Mouse (Mus musculus) spleen, postnatal 14 days (tissue): Measurements from ENCODE around the gene H2-DMb2.
"Not testable (repeated sequence)": the region's sequence is repeated elsewhere in the genome, so short reads cannot be mapped to it uniquely, and the experiment has no call there.

Source experiments
- DNase-seq, 2 experiments: peaks; one replicate each; pipeline ENCODE4 v3.0.0; 2021 to 2022; ENCODE audit warnings: low spot score in 2 of 2

The H2-DMb2 gene

DNA sequence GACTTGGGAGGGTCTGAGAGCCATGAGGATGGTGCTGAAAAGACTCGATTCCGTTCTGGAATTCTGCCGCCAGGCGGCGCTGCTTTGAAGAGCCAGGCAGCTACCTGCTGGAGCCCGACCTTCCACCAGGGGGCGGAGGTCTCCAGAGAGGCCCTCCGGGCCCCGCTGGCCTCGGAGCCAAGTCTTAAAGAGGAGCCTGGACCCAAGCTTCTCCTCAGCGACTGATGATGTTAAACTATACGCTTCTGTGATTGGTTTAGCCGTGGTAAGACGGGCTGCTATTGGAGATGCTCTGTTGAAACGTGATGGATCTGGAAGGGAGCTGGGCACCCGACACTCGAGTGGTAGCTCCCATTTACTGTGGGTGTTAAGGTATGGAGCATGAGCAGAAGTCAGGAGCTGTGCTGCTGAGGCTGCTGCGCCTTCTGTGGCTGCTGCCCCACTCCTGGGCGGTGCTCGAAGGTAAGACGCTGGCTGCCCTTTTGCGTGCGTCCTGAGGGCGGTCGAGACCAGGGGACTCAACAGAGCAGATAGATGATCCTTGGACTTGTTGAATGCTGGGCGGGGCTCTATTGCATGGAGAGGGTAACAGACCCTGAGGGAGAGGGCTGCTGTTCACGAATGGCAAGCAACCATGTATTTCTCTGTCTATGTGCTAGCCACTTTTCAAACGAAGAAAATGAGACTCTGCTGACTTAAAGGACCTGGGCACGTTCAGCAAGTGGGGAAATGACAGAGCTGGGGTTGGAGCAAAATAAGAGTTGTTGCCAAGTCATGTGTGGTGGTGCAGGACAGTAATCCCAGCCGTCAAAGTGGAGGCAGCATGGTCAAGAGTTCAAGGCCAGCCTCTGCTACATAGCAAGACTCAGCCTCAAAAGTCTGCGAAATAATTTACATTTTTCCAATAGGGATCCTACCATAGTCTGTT, 7.5 kb upstream of the H2-DMb2 start:
- DNase-seq, result peak; percentile 95 to 99

DNA sequence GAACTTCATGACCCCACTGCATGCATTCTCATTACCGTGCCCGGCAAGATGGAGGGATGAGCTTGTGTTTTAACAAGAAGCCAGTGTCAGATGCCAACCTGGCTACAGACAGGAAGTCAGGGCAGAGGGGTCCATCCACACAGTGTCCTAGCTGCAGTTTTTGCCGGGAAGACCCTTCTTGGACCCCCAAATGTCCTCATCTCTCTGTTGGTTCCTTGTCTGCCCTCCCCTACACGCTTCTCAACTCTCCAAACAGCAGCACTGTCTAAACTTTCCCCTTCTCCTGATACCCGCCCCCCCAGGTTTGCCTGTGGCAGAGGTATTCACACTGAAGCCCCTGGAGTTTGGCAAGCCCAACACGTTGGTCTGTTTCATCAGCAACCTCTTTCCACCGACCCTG, 5.5 kb upstream of the H2-DMb2 start:
- DNase-seq, result no peak

DNA sequence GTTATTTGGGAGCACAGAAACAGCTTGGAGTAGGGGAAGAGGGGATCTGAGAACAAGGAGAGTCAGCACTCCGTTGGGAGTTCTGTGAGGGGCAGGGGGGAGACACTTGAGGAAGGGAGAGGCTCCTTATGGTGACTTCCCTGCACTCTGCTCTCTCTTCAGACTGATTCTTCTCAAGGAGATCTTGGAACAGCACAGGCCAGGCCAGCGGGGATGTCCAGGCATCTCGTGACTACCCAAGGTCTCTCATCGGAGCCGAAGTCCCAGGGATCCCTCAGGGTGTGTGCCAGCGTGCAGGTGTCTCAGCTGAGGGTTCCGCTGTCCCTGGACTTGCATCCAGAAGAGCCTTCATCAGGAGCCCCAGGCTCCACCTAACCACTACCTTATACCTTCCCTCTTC, 4.5 kb upstream of the H2-DMb2 start:
- no peak for DNase-seq

DNA sequence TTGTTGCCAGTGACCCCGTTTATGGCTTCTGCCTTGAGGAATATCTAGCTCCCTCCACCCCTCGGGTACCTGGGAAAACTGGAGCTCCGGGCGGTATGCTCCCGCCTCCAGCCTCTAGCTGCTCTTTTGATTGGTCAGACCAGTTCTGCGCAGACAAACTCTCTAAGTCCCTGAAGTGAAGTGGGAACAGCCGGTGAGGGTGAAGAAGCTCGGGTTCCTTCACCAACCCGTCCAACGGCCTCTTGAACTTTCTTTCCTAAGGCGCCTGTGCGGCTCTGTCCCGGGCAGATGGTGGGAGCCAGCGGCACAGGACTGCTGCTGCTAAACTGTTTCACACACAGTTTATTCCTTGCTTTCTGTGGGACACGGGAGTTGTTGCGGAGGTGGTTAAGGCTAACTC, 3.7 kb upstream of the H2-DMb2 start:
- DNase-seq, result no peak

DNA sequence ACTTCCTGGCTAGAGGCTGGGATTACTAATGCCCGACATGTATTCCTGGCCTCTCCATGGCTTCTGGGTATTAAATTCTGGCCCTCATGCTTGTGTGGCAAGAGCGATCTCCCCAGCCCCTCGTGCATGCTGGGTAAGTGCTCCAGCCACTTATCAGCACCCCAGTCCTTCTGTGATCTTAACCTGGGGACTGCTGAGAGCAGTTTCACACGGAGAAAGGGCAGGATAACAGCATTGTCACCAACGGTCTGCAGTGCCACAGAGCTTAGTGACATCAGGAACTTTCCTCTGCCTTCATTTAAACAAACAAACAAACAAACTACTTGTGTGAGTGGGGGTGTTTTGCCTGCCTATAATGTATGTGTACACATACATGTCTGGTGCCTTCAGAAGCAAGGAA, 2.9 kb upstream of the H2-DMb2 start:
- no peak for DNase-seq

DNA sequence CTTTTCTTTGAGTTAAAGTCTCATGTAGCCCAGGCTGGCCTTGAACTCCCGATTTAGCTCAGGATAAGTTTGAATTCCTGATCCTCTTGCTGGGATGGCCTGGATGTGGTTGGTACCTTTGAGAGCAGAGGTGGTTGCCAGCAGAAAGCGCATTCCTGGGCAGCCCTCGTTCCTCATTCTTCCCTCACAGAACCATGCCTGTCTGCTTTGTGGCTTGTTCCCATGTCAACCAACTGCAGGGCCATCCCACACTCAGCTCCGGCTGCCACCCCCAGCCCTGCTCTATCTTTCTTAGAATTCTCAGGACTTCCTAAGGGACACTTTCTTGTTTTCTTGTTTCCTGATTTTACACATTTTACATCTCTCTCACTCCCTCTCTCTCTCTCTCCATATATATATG, 1.7 kb upstream of the H2-DMb2 start:
- no peak for DNase-seq

DNA sequence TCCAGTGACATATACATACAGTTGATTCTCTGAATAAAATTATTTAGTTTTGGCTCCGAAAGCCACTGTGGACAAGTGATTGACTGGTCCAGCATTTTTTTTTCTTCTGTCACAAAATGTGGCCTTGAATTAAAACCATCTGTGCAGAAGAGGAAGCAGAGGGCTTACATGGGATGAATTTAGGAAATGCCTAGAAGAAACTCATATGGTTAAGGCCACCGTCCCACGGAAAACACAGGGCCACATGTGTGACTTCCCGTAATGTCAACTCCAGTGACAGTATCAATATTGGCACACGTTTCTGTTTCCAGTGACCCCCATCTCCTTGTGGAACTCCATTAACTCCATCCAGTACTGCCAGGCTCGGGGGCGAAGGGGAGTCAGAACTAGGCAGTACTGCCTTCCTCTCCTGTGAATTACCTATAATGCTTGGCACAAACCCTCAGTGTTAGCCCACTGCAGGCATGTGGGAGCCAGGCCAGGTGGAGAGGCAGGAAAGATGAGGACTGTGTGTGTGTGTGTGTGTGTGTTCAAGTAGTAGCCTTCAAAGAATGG, 574 bp upstream of the H2-DMb2 start:
- no peak for DNase-seq

DNA sequence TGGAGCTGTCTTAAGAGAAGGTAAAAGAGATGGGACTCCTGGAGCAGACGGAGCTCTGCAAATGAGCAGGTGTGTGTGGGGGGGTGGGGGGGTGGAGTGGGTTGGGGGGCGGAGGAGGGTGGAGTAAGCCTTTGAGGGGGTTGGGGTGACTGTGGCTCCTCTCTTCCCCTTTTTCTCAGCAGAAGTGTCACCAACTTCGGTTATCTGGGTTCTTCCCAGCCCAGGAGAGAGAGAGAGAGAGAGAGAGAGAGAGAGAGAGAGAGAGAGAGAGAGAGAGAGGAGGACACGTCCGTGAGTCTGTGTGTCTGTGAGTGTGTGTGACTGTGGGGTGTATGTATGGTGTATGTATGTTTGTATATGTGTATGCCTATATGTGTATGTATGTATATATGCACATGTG, 354 bp downstream of the H2-DMb2 start:
- DNase-seq, result no peak

DNA sequence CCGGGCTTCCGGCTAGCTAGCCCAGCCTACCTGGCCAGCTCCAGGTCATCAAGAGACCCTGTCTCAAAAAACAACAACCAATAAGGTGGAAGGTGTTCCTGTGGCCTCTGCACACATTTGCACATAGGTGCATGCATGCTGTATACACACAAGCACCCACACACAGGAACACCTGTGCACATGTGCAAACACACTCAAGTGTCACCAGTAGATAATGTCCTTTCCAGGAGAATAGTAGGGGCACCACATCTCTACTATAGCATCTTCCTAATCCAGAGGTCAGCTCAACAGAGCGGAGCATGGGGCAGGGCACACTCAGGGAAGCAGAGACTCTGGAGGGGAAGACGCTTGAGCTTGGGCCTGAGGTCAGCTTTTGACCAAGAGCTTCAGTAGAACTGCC, 1.1 kb downstream of the H2-DMb2 start:
- not testable (repeated sequence) for DNase-seq

DNA sequence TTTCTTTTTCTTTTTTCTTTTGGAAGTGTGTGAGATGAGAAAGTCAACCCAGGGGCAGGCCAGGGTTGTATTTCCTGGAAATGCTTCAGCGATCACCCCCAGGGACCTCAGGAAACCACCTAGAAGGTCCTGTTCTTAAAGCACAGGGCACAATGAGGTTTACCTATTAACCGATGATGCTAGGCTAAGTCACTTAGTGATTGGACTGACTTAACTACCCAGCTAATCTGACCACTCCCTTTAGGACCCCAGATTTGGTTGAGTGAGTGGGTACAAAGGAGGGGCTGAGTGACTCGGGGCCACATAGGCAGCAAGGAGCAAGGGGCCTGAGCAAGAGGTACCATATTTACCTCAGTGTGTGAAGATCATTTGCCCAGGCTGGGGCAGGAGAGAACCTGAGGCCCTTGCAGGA, 1.9 kb downstream of the H2-DMb2 start:
- DNase-seq, result peak in 1 of 2 experiments; percentile 45

DNA sequence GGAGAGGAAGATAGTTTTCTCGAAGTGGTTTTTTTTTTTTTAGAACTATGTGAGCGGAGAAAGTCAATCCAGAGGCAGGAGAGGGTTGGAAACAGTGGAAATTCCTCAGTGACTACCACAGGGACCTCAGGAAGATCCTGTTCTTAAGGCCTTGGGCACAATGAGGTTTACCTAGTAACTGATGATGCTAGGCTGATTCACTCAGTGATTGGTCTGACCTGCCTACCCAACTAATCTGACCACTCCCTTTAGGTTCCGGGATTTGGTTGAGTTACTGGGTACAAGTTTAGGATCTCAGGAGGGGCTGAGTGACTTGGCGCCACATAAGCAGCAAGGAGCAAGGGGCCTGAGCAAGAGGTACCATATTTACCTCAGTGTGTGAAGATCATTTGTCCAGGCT, 9.8 kb downstream of the H2-DMb2 start, which contains the start of gene H2-DMb1:
Gene H2-DMb1 (plus strand): TSS at position 150 of the 400 bp plus-strand sequence.
- no peak for DNase-seq

DNA sequence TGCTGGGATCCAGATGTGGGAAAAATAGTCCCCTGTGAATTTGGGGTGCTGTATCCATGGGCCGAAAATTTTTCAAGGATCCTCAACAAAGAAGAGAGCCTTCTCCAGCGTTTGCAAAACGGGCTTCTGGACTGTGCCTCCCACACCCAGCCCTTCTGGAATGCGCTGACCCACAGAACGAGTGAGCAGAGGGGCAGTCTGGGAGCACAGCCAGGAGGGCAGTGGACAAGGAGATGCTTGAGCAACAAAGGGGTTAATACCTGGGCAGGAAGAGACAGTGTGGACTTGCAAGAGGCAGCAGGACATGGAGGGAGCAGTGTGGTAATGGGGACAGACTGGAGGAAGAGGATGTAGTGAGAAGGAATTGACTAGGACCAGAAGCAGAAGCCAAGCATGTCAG, 12.4 kb downstream of the H2-DMb2 start:
- DNase-seq, result no peak

DNA sequence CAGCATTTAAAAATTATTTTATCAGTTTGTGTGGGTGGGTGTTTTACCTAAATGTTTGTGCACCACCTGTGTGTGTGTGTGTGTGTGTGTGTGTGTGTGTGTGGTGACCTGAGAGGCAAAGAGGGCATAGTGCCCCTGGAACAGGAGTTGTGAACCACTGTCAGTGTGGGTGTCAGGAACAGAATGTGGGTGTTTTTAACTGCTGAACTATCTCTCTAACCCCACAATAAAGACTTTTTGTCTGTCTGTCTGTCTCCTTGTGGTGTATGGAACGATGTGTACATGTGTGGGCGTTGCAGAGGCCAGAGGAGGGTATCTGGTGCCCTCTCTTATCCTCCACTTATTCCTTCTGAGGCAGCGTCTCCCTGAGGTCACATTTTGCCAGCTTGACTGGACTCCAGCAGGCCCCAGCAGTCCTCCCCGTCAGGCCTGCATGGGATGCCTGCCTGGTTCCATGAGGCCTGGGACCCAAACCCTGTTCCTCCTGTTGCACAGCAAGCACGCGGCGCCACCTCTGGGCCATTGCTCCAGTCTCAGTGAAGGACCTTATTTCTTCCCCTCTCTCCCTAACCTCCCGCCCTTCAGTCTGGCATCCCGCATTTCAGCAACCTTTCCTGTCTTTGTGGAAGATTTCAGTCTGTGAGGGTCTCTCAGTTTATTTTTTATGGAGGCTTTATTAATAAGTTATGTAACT, 21.2 kb downstream of the H2-DMb2 start:
- peak; percentile 30 to 52 for DNase-seq

DNA sequence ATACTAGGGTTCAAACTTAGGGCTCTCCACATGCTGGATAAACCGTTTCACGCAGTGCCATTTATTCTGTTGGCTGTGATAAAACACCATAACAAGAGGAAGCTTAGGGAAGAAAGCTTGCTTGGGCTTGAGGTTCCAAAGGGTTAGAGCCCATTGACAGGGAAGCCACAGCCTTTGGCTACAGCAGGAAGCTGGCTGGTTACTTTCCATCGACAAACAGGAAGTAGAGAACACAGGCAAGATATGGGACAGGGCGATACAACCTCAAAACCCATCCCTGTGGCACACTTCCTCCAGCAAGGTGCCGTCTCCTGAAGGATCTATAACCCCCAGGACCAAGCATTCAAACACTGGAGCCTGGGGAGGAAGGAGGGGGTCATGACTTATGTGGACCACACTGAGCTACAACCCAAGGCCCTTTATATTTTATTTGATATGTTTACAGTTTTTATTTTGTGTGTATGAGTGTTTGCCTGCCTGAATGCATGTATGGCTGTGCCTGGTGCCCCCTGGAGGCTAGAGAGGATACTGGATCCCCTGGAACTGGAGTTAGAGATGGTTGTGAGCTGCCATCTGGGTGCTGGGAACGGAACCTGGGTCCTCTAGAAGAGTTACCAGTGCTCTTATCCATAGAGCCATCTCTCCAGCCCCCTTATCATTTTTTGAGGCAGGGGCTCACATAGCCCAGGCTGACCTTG, 22.1 kb downstream of the H2-DMb2 start:
- DNase-seq, result no peak

DNA sequence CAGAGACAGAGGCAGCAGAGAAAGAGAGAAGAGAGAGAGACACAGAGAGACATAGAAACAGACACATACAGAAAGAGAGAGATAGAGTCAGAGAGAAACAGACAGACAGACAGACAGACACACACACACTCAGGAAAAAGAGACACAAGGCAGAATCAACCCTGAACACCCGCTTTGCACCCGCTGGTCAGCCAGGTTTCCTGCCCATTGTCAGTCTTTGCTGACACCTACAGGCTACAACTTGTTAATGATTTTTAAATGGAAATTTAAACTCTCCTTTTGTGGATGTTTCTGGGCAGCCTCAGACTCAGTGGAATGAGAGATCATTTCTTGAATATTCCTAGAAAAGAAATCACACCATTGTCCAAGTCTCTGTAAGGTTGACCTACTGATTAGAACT, 26.2 kb downstream of the H2-DMb2 start:
- no peak for DNase-seq

DNA sequence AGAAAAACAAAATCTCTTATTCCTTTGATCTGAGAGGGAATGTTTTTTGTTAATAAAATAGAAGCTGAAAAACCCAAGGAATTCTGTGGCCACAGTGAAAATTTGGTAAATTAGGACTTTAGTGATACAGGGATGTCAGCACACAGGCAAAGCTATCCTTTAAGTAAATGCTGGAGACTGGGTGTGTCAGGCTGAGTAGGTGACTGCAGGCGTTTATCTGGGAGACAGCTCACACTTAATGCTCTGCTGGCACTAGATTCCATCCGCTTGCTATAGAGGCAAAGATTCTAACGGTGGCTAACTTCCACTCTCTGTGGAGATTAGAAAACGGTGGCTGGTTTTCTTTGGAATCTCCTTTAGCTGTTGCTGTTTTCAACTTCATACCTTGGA, 27.4 kb downstream of the H2-DMb2 start:
- DNase-seq, result no peak

DNA sequence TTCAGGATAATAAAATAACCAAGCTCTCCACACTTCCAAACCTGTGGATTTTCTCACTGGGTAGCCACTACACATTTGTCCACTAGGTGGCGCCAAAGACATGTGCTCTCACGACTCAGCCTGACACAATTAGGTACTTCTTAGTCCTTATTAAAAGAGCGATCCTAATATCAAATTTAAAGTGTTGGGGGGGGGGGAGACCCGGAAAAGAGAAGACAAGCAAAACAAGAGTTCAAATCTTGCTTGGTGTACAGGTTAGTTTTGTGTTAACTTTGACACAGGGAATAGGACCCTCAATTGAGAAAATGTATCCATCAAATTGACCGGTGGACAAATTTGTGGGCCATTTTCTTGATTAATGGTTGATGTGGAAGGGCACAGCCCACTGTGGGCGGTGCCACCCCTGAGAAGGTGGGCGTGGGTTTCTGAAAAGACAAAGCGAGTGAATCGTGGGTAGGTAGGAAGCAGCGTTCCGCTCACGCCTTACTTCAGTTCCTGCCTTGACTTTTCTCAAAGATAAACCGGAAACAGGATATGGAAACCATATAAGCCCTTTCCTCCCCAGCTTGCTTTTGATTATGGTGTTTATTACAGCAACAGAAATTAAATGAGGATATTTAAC, 27.9 kb downstream of the H2-DMb2 start:
- DNase-seq, result peak; percentile 60 to 81

DNA sequence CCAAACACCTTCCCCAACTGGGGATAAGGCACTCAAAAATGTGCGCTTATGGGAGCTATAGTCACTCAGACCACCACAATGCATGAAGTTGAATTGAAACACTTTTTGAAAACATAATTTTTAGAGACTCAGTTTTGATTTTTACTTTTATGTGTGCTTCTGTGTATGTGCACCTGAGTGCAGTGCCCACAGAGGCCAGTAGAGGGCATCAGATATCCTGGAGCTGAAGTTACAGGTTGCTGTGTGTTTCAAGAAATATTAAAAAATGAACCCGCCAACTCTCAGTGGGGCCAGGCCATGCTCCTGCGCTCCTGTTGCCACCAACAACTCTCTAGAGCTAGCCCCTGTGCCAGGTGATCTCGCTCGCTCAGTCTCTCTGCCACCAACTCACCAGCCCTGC, 29.4 kb downstream of the H2-DMb2 start:
- DNase-seq, result no peak

DNA sequence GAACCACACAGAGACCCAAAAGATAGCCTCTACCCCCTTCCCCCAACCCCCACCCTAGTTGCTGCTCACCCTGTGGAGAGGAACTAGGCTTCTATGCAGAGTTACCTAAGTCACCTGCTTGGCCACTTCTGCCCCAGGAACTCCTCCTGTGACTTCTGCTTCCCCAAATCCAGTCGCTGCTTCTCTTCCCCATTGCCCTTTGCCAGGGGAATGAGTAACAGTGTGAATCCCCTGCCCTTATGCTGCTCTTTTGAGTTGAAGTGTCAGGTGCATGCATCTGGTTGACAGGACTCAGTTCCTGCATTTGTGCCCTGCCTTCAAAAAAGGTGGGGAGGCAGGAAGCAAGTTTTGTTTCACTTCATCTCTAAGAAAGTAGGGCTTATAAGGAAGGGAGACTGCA, 31.0 kb downstream of the H2-DMb2 start:
- DNase-seq, result no peak

DNA sequence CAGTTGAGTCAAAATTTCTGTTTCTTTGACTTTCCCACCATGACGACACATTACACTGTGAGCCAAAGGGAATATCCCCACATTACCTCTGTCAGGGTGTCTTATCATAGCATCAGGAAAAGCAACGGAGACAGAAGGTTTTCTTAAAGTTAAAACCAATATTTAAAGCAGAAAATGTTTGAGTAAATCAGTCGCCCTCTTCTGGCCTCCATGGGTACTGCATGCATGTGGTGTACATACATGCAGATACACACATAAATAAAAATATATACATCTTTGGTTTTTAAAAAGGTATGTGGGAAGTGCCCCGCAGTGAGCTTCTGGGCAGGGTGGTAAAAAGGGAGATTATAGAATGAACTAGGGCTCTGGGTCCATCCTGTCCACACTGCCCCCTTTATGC, 34.1 kb downstream of the H2-DMb2 start:
- DNase-seq, result no peak

DNA sequence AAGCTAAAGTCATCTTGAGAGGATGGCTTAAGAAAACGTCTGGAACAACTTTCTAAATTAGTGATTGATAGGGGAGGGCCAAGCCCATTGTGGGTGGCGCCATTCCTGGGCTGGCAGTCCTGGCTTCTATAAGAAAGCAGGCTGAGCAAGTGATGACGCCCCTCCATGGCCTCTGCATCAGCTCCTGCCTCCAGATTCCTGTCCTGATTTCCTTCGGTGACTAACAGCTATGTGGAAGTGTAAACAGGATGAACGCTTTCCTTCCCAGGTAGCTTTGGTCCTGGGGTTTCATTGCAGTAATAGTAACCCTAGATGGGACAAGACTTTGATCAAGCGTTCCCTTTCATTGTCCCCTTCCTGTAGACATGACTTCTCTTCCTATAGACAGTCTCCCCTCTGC, 35.9 kb downstream of the H2-DMb2 start:
- no peak for DNase-seq
